Mouse (Mus musculus) bone marrow macrophage, adult 2 months (primary cell): ENCODE measurements around the gene Cluap1.

Experiments used
- CTCF ChIP-seq: IDR thresholded peaks from 2 replicates; pipeline ENCODE4 v1.5.1; 2012; ENCODE audit warnings: low read depth, mild to moderate bottlenecking, low read length, moderate library complexity
- POLR2A ChIP-seq: IDR thresholded peaks from 2 replicates; pipeline ENCODE4 v1.6.1; 2012; ENCODE audit warnings: mild to moderate bottlenecking, low read depth, low read length, borderline replicate concordance

DNA sequence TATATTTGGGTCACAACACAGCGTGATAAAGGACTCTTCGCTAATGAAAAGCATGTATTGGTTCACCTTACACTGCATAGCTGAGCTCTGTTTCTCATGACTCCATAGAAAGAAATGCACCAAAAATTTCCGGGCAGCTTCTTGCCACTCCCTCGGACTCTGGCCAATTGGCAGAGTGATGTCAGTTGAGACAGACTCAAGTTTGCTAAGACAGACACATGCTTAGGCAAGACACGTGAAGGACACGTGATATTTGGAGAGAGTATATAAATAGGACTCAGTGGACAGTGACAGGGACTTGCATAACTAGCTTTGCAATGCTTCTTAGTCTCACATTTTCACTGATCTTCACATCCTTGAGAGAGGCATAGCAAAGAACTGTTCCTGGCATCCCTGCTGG lies 47.8 kb downstream of the Cluap1 start:
- TF ChIP-seq POLR2A (no peak), CTCF (no peak)
